Mouse (Mus musculus) brown adipose tissue, adult 24 weeks (tissue): ENCODE data around the gene Cadps2. TPM values are rescaled to one million over a fixed set of nuclear protein-coding genes. Genes with fewer than 3 reads are reported as not detected.

Experiments
- H3K27ac ChIP-seq: fragments of 200-500 bp; replicated peaks from 2 replicates; pipeline ENCODE4 v1.5.1; 2012; ENCODE audit warnings: low read depth, mild to moderate bottlenecking, low read length
- H3K4me1 ChIP-seq: fragments of 200-500 bp; 2 replicates; pipeline ENCODE4 v1.6.1; 2012; ENCODE audit warnings: low read length, mixed read lengths; ENCODE audit not compliant: control insufficient read depth, insufficient read depth, insufficient read length
- H3K4me3 ChIP-seq: fragments of 200-500 bp; 2 replicates; pipeline ENCODE4 v1.5.1; 2012; ENCODE audit warnings: low read depth, mild to moderate bottlenecking, low read length, moderate library complexity; ENCODE audit not compliant: insufficient read depth
- polyA plus RNA-seq: library from polyadenylated mRNA; stranded (reverse); fragments of >200 nt; gene quantifications from 2 replicates; pipeline ENCODE4 v1.2.4, GENCODE M21; 2012; ENCODE audit not compliant: missing spikeins, insufficient read depth, insufficient read length

Cadps2 gene
- polyA plus RNA-seq, 1 experiment, result 1.1 TPM

DNA sequence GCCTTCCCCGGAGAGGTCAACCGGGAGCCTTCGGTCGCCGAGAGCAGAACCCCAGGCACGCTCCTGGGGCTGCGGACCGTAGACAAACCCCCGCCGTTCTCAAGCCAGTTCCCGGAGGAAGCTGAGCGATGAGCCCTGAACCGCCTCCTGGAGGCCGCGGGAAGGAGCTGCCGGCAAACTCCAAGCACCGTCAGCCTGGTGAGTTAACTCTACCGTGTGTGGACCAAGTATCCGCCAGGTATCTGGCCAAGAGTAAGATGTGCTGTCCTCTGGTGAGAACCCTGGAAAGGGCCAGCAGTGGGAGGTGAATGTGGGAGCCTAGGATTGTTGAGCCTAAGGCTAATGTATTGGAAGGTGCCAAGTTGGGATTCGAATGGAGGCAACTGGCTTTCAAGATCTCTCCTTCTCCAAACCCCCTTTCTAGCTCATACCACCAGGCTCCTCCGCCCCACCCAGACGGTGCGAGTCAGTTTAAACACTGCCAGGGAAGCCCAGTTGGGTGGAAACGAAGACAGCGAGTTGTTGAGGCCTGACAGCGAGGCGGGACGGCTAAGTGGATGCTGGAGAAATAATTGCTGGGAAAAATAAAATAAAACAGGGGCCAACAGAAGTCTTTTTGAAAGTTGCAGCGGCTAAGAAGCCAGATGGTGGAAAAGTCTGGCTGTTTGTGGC lies 589.5 kb downstream of the Cadps2 start:
- H3K4me1 ChIP-seq, result no peaks in the 10 kb centered on the region
- H3K4me3 ChIP-seq, result no peak overlapping the region
- H3K27ac ChIP-seq, result no peak overlapping the region

- Histone ChIP-seq H3K27ac (no peak overlapping the region), H3K4me1 (no peaks in the 10 kb centered on the region), H3K4me3 (no peak overlapping the region)
Observed at GRCm38 (mm10) chr6:23249053-23249401, 590.2 kb downstream of the Cadps2 start.

- Histone ChIP-seq H3K4me1 (no peaks in the 10 kb centered on the region), H3K27ac (no peak within 1 kb of the TSS), H3K4me3 (no peak within 1 kb of the TSS)
Observed at GRCm38 (mm10) chr6:23248313-23249052, 590.7 kb downstream of the Cadps2 start, which contains the start of gene Fezf1. Fezf1 (minus strand) TSS chr6:23248362.

DNA sequence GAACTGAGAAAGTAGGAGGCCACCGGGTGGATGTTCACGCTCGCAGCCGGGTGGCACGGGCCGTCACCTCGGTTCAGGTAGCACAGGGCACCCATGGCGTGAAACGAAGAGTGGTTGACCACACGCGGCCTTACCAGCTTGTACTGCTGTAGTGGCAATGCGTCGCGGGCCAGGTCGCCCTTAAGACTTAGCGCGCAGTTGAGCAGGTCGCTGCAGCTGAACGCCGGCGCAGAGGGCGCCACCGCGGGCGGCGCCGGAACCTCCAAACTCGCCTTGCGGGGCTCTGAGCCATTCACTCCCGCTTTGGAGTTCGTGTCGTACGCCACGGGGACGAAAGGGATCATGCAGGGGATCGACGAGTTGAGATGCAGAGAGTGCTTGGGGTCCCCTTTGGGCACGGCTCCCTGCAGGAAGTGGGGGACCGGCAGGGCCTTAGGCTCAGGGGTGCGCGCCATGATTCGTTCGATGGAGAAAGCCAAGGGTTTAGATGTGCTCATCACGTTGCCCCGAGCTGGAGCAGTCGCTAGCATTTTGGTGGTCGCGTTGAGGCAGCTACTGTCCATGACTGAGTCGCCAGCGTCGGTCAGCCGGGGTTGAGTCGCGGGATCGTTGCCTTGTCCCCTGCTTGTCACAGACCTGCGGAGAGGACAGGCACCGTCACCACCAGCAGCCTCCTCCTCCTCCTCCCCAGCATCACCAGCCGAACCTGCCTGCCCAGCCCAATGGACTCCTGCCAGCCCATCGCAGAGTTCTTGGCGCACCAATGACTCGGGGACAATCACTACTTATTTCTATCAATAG lies 591.5 kb downstream of the Cadps2 start:
- H3K4me1 ChIP-seq, result no peaks in the 10 kb centered on the region
- H3K27ac ChIP-seq, result no peak overlapping the region
- H3K4me3 ChIP-seq, result no peak overlapping the region

- no peaks in the 10 kb centered on the region for H3K4me1 ChIP-seq
- H3K4me3 ChIP-seq, result no peak overlapping the region
- H3K27ac ChIP-seq, result no peak overlapping the region
Observed at GRCm38 (mm10) chr6:23246790-23247511, 592.3 kb downstream of the Cadps2 start.

GRCm38 (mm10) chr6:23246061-23246789 lies 593.0 kb downstream of the Cadps2 start:
- Histone ChIP-seq H3K4me3 (no peak overlapping the region), H3K4me1 (no peaks in the 10 kb centered on the region), H3K27ac (no peak overlapping the region)

DNA sequence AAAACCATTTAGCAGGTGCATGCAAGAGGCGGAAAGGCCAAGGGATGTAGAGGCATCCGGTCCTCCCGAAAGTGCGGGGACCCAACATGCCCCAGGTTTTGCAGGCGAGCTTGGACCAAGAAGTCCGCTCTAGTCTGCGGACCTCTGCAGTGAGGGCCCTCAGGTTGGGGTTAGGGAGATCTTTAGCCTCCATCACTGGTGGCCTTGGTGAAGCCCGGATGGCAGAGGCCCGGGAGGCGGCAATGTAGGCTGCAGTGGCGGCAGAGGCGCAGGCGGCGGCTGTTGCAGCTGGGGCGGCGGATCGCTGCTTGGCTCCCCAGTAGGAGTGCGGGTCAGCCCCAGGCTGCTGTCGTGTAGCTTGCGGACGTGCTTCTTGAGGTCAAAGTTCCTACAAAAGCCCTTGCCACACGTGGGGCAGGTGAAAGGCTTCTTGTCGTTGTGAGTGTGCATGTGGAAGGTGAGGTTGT lies 593.6 kb downstream of the Cadps2 start:
- Histone ChIP-seq H3K27ac (no peak overlapping the region), H3K4me1 (no peaks in the 10 kb centered on the region), H3K4me3 (no peak overlapping the region)

GRCm38 (mm10) chr6:23245121-23245520 lies 594.1 kb downstream of the Cadps2 start:
- Histone ChIP-seq H3K27ac (no peak overlapping the region), H3K4me1 (no peaks in the 10 kb centered on the region), H3K4me3 (no peak overlapping the region)

DNA sequence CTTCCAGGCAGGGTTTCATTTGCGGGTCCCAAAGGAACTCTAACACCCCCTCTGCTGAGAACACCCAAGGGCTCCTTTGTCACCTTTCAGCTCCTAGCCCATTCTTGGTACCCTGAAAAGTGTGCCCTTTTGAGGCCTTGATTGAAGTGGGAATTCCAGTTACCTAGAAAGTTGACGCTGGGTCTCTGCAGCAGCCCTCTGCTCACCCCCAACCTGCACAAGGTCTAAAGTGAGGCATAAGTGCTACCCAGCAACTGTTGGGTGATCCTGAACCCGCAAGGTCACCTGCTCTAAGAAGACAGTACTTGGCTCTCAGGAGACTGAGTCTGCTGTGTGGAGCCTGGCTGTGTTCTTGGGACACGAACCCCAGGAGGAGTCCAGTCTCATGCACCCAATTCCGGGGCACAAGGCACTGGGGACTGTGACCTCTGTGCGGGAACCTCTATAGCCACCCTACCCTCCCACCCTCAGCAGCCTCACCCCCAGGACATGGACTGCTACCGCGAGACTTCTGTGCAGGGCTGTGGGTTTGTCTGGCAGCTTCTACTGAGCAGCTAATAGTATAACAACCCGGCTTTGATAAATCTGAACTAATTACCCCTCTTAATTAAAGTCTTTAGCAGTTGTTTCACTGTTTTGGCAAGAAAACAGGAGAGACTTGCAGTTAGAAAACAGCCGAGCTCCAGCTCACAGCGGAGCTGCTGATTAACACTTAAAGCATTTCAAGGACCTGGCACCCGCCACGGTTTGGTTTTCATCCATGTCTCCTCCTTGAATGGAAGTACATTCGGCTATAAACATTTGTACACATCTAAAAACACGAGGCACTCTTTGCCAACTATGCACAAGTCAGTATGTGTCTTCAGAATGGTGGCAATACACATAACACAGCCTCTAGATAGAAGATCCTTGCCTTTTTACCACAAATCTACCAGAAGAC lies 595.1 kb downstream of the Cadps2 start:
- H3K4me3 ChIP-seq, result no peak overlapping the region
- no peak overlapping the region for H3K27ac ChIP-seq
- no peaks in the 10 kb centered on the region for H3K4me1 ChIP-seq

Other genes starting within 250 kb of the Cadps2 start
- not detected in 2 replicates for gene Rnf133, start 189.1 kb downstream of the Cadps2 start, polyA plus RNA-seq
- not detected in 2 replicates for gene Rnf148, start 184.3 kb downstream of the Cadps2 start, polyA plus RNA-seq
- not detected in 2 replicates for gene Tas2r118, start 130.6 kb upstream of the Cadps2 start, polyA plus RNA-seq